Mouse (Mus musculus) E14TG2a.4 (cell line): ENCODE data around the gene Pecr.

Experiments
- CTCF ChIP-seq: conservative IDR thresholded peaks from 2 replicates; pipeline ENCODE4 v1.5.1; 2014; ENCODE audit warnings: low read length
- NANOG ChIP-seq: IDR thresholded peaks from 2 replicates; pipeline ENCODE4 v1.6.1; 2014; ENCODE audit warnings: borderline replicate concordance, low read length, mixed read lengths
- POU5F1 ChIP-seq: IDR thresholded peaks from 2 replicates; pipeline ENCODE4 v1.6.1; 2014; ENCODE audit warnings: low read length, borderline replicate concordance

- TF ChIP-seq CTCF (no peak), NANOG (no peak), POU5F1 (peak; percentile 7; the same call in 1 of the 2 replicates)
Observed at GRCm38 (mm10) chr1:72312701-72313398, 28.7 kb upstream of the Pecr start.
